11 mouse cellular contexts compared by ENCODE assay signal in genomic region chr2:101960658-101961057, GRCm38 (mm10).
DNase-seq lines count a peak whose midpoint lies in the region; ATAC-seq and TF ChIP-seq lines count a peak whose summit lies in the region.
"Had no signal": no experiment of that assay in that cellular context is flagged by ENCODE, and none has a peak within 500 bp of the region (broad histone marks: within the 10 kb centered on the region; RNA-seq: fewer than 3 reads in every experiment).

No protein-coding gene starts in this region.

- no peaks in the 10 kb centered on the region for H3K9me3 ChIP-seq in lung, embryonic 14.5 days (ENCODE audit: low read depth, low read length)
- no peaks in the 10 kb centered on the region for H3K9me3 ChIP-seq in forebrain, postnatal 0 days (ENCODE audit: low read length)
- no peaks in the 10 kb centered on the region for H3K9me3 ChIP-seq in midbrain, embryonic 16.5 days (replicated peaks; ENCODE audit: control insufficient read depth, low read length, poor library complexity, severe bottlenecking)
- H3K9me3 ChIP-seq: heart, embryonic 13.5 days; liver, embryonic 12.5 days had no signal

- peak; percentile 28 for DNase-seq in lung, embryonic 14.5 days
- no peak for DNase-seq in lung, adult 2 months
- DNase-seq in brain, adult 2 months (ENCODE audit: low read depth, low spot score): peak; percentile 82
- no peak for DNase-seq in forebrain, postnatal 0 days
- no peak for DNase-seq in urinary bladder, adult 2 months (ENCODE audit: low spot score)
- no peak for DNase-seq in heart, adult 18-20 months
- DNase-seq: kidney, adult 2 months; thymus, postnatal 25 days had no signal

- H3K36me3 ChIP-seq in lung, embryonic 14.5 days (ENCODE audit: insufficient read depth): no peaks in the 10 kb centered on the region
- H3K36me3 ChIP-seq in forebrain, postnatal 0 days (ENCODE audit: insufficient read depth): no peaks in the 10 kb centered on the region
- H3K36me3 ChIP-seq in midbrain, embryonic 16.5 days (ENCODE audit: control insufficient read depth, insufficient read depth, low read length): no peaks in the 10 kb centered on the region
- H3K36me3 ChIP-seq: heart, embryonic 13.5 days; liver, embryonic 12.5 days had no signal

- no peak overlapping the region for H3K4me2 ChIP-seq in lung, embryonic 14.5 days
- H3K4me2 ChIP-seq in forebrain, postnatal 0 days (ENCODE audit: low read depth): no peak overlapping the region
- no peak overlapping the region for H3K4me2 ChIP-seq in midbrain, embryonic 16.5 days (ENCODE audit: low read length)
- H3K4me2 ChIP-seq: heart, embryonic 13.5 days; liver, embryonic 12.5 days had no signal

- 0 out of 2 replicates have a peak, but pooled peaks have one; percentile 11 for ATAC-seq in lung, embryonic 14.5 days (ENCODE audit: insufficient read depth)
- peak; percentile 38 for ATAC-seq in forebrain, postnatal 0 days
- ATAC-seq in midbrain, embryonic 16.5 days: peak; percentile 33
- ATAC-seq: liver, embryonic 12.5 days had no signal

- TF ChIP-seq CTCF in lung, embryonic 14.5 days (IDR thresholded peaks at IDR 0.05; ENCODE audit: low read depth): no peak
- TF ChIP-seq CTCF in lung, adult 2 months (IDR thresholded peaks at IDR 0.05; ENCODE audit: insufficient read depth, low read length): no peak
- no peak for TF ChIP-seq CTCF in forebrain, postnatal 0 days (IDR thresholded peaks at IDR 0.05; ENCODE audit: low read depth)

- H3K27me3 ChIP-seq in lung, embryonic 14.5 days (ENCODE audit: insufficient read depth, low read length): no peaks in the 10 kb centered on the region
- no peaks in the 10 kb centered on the region for H3K27me3 ChIP-seq in forebrain, postnatal 0 days (ENCODE audit: insufficient read depth, low read length)
- no peaks in the 10 kb centered on the region for H3K27me3 ChIP-seq in midbrain, embryonic 16.5 days (ENCODE audit: control insufficient read depth, insufficient read depth, low read depth, low read length)
- H3K27me3 ChIP-seq: heart, embryonic 13.5 days; liver, embryonic 12.5 days had no signal

- peaks cover 10% of the 10 kb centered on the region; the same call in 1 of the 2 replicates for H3K4me1 ChIP-seq in lung, embryonic 14.5 days (ENCODE audit: insufficient read depth)
- peaks cover 2% of the 10 kb centered on the region; the same call in 1 of the 2 replicates for H3K4me1 ChIP-seq in lung, adult 2 months (ENCODE audit: control insufficient read depth, insufficient read depth, low read length)
- H3K4me1 ChIP-seq in forebrain, postnatal 0 days (ENCODE audit: insufficient read depth): 0 out of 2 replicates have a peak, but pooled peaks cover 8% of the 10 kb centered on the region
- H3K4me1 ChIP-seq in midbrain, embryonic 16.5 days (ENCODE audit: control insufficient read depth, insufficient read depth, low read length): peaks cover 30% of the 10 kb centered on the region

- 55% methylated on average over 8 of the region's 8 CpGs for WGBS in lung, embryonic 14.5 days
- WGBS in lung, adult 2 months: 72% methylated on average over 8 of the region's 8 CpGs
- WGBS in forebrain, postnatal 0 days: 69% methylated on average over 8 of the region's 8 CpGs
- WGBS in midbrain, embryonic 16.5 days: 54% methylated on average over 8 of the region's 8 CpGs

- no peak for TF ChIP-seq POLR2A in lung, adult 2 months (IDR thresholded peaks at IDR 0.05; ENCODE audit: borderline replicate concordance, extremely low read depth, low read depth, low read length)

- H3K9ac ChIP-seq in lung, embryonic 14.5 days: no peak overlapping the region
- no peak overlapping the region for H3K9ac ChIP-seq in forebrain, postnatal 0 days
- peak overlapping the region; percentile 24; the same call in 1 of the 2 replicates for H3K9ac ChIP-seq in midbrain, embryonic 16.5 days (ENCODE audit: low read depth, low read length)
- H3K9ac ChIP-seq: heart, embryonic 13.5 days; liver, embryonic 12.5 days had no signal

- no peak overlapping the region for H3K4me3 ChIP-seq in lung, embryonic 14.5 days (ENCODE audit: low read depth, low read length)
- H3K4me3 ChIP-seq in lung, adult 2 months (replicated peaks; ENCODE audit: extremely low read depth, low read depth, low read length): no peak overlapping the region
- no peak overlapping the region for H3K4me3 ChIP-seq in forebrain, postnatal 0 days (ENCODE audit: low read depth, low read length)
- H3K4me3 ChIP-seq in midbrain, embryonic 16.5 days (ENCODE audit: low read depth, low read length): no peak overlapping the region
- H3K4me3 ChIP-seq: heart, embryonic 13.5 days; liver, embryonic 12.5 days had no signal

- no peak overlapping the region for H3K27ac ChIP-seq in lung, embryonic 14.5 days (ENCODE audit: low read depth)
- H3K27ac ChIP-seq in forebrain, postnatal 0 days (ENCODE audit: low read depth, low read length): no peak overlapping the region
- H3K27ac ChIP-seq in midbrain, embryonic 16.5 days (ENCODE audit: low read length): no peak overlapping the region
- H3K27ac ChIP-seq: heart, embryonic 13.5 days; liver, embryonic 12.5 days had no signal

Comparison
In these comparisons a context has a peak if more than half of its experiments do, and no peak if none do; other contexts are left out.
1. DNase-seq: peak in lung, embryonic 14.5 days (single experiment) and brain, adult 2 months (single experiment); none in lung, adult 2 months (single experiment), forebrain, postnatal 0 days (single experiment), urinary bladder, adult 2 months (single experiment) and heart, adult 18-20 months (0 of 2).
2. Peak in every context shown above with its lines, with median percentiles within 50 percentile points of each other: ATAC-seq.